Mouse (Mus musculus): Measurements from ENCODE around the gene Nfkbiz.
"Not testable (repeated sequence)": the region's sequence is repeated elsewhere in the genome, so short reads cannot be mapped to it uniquely, and the experiment has no call there.

The Nfkbiz gene

GRCm38 (mm10) chr16:55838510-55839474 lies at the start of gene Nfkbiz:
Nfkbiz (minus strand) TSS chr16:55838899.
- peak; percentile 85 for DNase-seq (ENCODE audit: low read depth, low spot score)

GRCm38 (mm10) chr16:55887814-55888583 lies 49.3 kb upstream of the Nfkbiz start:
- peak; percentile 13 for DNase-seq (ENCODE audit: low read depth, low spot score)

- DNase-seq (ENCODE audit: low read depth, low spot score): no peak
Observed at GRCm38 (mm10) chr16:55884246-55884645, 45.5 kb upstream of the Nfkbiz start.

- DNase-seq (ENCODE audit: low read depth, low spot score): no peak
Observed at GRCm38 (mm10) chr16:55876025-55876424, 37.3 kb upstream of the Nfkbiz start.

- DNase-seq (ENCODE audit: low read depth, low spot score): no peak
Observed at GRCm38 (mm10) chr16:55863832-55864231, 25.1 kb upstream of the Nfkbiz start.

GRCm38 (mm10) chr16:55863149-55863815 lies 24.6 kb upstream of the Nfkbiz start:
- DNase-seq (ENCODE audit: low read depth, low spot score): peak; percentile 71

GRCm38 (mm10) chr16:55861104-55861503 lies 22.4 kb upstream of the Nfkbiz start:
- DNase-seq (ENCODE audit: low read depth, low spot score): no peak

- not testable (repeated sequence) for DNase-seq (ENCODE audit: low read depth, low spot score)
Observed at GRCm38 (mm10) chr16:55859421-55859820, 20.7 kb upstream of the Nfkbiz start.

- DNase-seq (ENCODE audit: low read depth, low spot score): peak; percentile 49
Observed at GRCm38 (mm10) chr16:55858465-55858864, 19.8 kb upstream of the Nfkbiz start.

- DNase-seq (ENCODE audit: low read depth, low spot score): peak; percentile 84
Observed at GRCm38 (mm10) chr16:55852943-55853727, 14.4 kb upstream of the Nfkbiz start.

GRCm38 (mm10) chr16:55852515-55852914 lies 13.8 kb upstream of the Nfkbiz start:
- DNase-seq (ENCODE audit: low read depth, low spot score): no peak

- no peak for DNase-seq (ENCODE audit: low read depth, low spot score)
Observed at GRCm38 (mm10) chr16:55850485-55850884, 11.8 kb upstream of the Nfkbiz start.

GRCm38 (mm10) chr16:55847679-55848078 lies 9.0 kb upstream of the Nfkbiz start:
- DNase-seq (ENCODE audit: low read depth, low spot score): no peak

- no peak for DNase-seq (ENCODE audit: low read depth, low spot score)
Observed at GRCm38 (mm10) chr16:55844847-55845246, 6.1 kb upstream of the Nfkbiz start.

- no peak for DNase-seq (ENCODE audit: low read depth, low spot score)
Observed at GRCm38 (mm10) chr16:55843919-55844318, 5.2 kb upstream of the Nfkbiz start.

GRCm38 (mm10) chr16:55843134-55843533 lies 4.4 kb upstream of the Nfkbiz start:
- no peak for DNase-seq (ENCODE audit: low read depth, low spot score)

- DNase-seq (ENCODE audit: low read depth, low spot score): no peak
Observed at GRCm38 (mm10) chr16:55841506-55841905, 2.8 kb upstream of the Nfkbiz start.

GRCm38 (mm10) chr16:55838129-55838509 lies 580 bp downstream of the Nfkbiz start:
- DNase-seq (ENCODE audit: low read depth, low spot score): peak; percentile 17

- DNase-seq (ENCODE audit: low read depth, low spot score): not testable (repeated sequence)
Observed at GRCm38 (mm10) chr16:55837653-55838052, 1.0 kb downstream of the Nfkbiz start.

- DNase-seq (ENCODE audit: low read depth, low spot score): no peak
Observed at GRCm38 (mm10) chr16:55837168-55837567, 1.5 kb downstream of the Nfkbiz start.

GRCm38 (mm10) chr16:55835798-55836197 lies 2.9 kb downstream of the Nfkbiz start:
- no peak for DNase-seq (ENCODE audit: low read depth, low spot score)
